Mouse (Mus musculus): ENCODE data around the gene Aqp3. TPM values are rescaled to one million over a fixed set of nuclear protein-coding genes. Genes with fewer than 3 reads are reported as not detected.

The Aqp3 gene
- polyA plus RNA-seq, 1 experiment from 2014 or later: 1.0 TPM

GRCm38 (mm10) chr4:41115793-41116192, 17.8 kb upstream of the Aqp3 start:
- 94% methylated on average over 15 of the region's 15 CpGs for WGBS
- ATAC-seq (replicated peaks; ENCODE audit: insufficient number of reproducible peaks, low FRiP score, low TSS enrichment, low read depth): no peak
- peaks cover 8% of the 10 kb centered on the region for H3K36me3 ChIP-seq (replicated peaks; ENCODE audit: control insufficient read depth, insufficient read depth, low read depth, low read length)

GRCm38 (mm10) chr4:41115074-41115473, 17.1 kb upstream of the Aqp3 start:
- Histone ChIP-seq H3K4me3 (ENCODE audit: low read depth, low read length) (no peak overlapping the region), H3K4me2 (ENCODE audit: low read depth, low read length) (no peak overlapping the region), H3K27me3 (ENCODE audit: control insufficient read depth, insufficient read depth, low read length) (no peaks in the 10 kb centered on the region), H3K36me3 (replicated peaks; ENCODE audit: control insufficient read depth, insufficient read depth, low read depth, low read length) (peaks cover 8% of the 10 kb centered on the region), H3K27ac (replicated peaks; ENCODE audit: low read depth, low read length) (no peak overlapping the region), H3K9ac (replicated peaks; ENCODE audit: low read length) (no peak overlapping the region), H3K9me3 (replicated peaks; ENCODE audit: control insufficient read depth, low read length) (no peaks in the 10 kb centered on the region), H3K4me1 (ENCODE audit: control insufficient read depth, insufficient read depth, low read length) (no peaks in the 10 kb centered on the region)
- ATAC-seq (replicated peaks; ENCODE audit: insufficient number of reproducible peaks, low FRiP score, low TSS enrichment, low read depth) (no peak), DNase-seq (ENCODE audit: low spot score) (no peak)
- 48% methylated on average over 6 of the region's 6 CpGs for WGBS

More at GRCm38 (mm10) chr4:41115793-41116192, 17.8 kb upstream of the Aqp3 start:
- no peak overlapping the region for H3K4me2 ChIP-seq (ENCODE audit: low read depth, low read length)
- H3K9me3 ChIP-seq (replicated peaks; ENCODE audit: control insufficient read depth, low read length): no peaks in the 10 kb centered on the region
- H3K9ac ChIP-seq (replicated peaks; ENCODE audit: low read length): no peak overlapping the region
- no peak overlapping the region for H3K27ac ChIP-seq (replicated peaks; ENCODE audit: low read depth, low read length)
- DNase-seq (ENCODE audit: low spot score): no peak
- no peak overlapping the region for H3K4me3 ChIP-seq (ENCODE audit: low read depth, low read length)
- H3K4me1 ChIP-seq (ENCODE audit: control insufficient read depth, insufficient read depth, low read length): no peaks in the 10 kb centered on the region
- H3K27me3 ChIP-seq (ENCODE audit: control insufficient read depth, insufficient read depth, low read length): no peaks in the 10 kb centered on the region

- 43% methylated on average over 9 of the region's 9 CpGs for WGBS
Measured at GRCm38 (mm10) chr4:41114358-41115070, 16.5 kb upstream of the Aqp3 start.

GRCm38 (mm10) chr4:41108717-41109425, 10.9 kb upstream of the Aqp3 start:
- ATAC-seq (replicated peaks; ENCODE audit: insufficient number of reproducible peaks, low FRiP score, low TSS enrichment, low read depth): no peak
- H3K4me1 ChIP-seq (ENCODE audit: control insufficient read depth, insufficient read depth, low read length): no peaks in the 10 kb centered on the region
- no peak overlapping the region for H3K4me3 ChIP-seq (ENCODE audit: low read depth, low read length)
- no peak overlapping the region for H3K27ac ChIP-seq (replicated peaks; ENCODE audit: low read depth, low read length)
- WGBS: 81% methylated on average over 10 of the region's 10 CpGs
- H3K27me3 ChIP-seq (ENCODE audit: control insufficient read depth, insufficient read depth, low read length): no peaks in the 10 kb centered on the region
- H3K4me2 ChIP-seq (ENCODE audit: low read depth, low read length): no peak overlapping the region
- no peak for DNase-seq (ENCODE audit: low spot score)
- no peaks in the 10 kb centered on the region for H3K36me3 ChIP-seq (replicated peaks; ENCODE audit: control insufficient read depth, insufficient read depth, low read depth, low read length)
- no peak overlapping the region for H3K9ac ChIP-seq (replicated peaks; ENCODE audit: low read length)
- H3K9me3 ChIP-seq (replicated peaks; ENCODE audit: control insufficient read depth, low read length): no peaks in the 10 kb centered on the region

More at GRCm38 (mm10) chr4:41114358-41115070, 16.5 kb upstream of the Aqp3 start:
- H3K4me1 ChIP-seq (ENCODE audit: control insufficient read depth, insufficient read depth, low read length): no peaks in the 10 kb centered on the region
- H3K36me3 ChIP-seq (replicated peaks; ENCODE audit: control insufficient read depth, insufficient read depth, low read depth, low read length): peaks cover 5% of the 10 kb centered on the region
- no peaks in the 10 kb centered on the region for H3K9me3 ChIP-seq (replicated peaks; ENCODE audit: control insufficient read depth, low read length)
- ATAC-seq (replicated peaks; ENCODE audit: insufficient number of reproducible peaks, low FRiP score, low TSS enrichment, low read depth): no peak
- H3K9ac ChIP-seq (replicated peaks; ENCODE audit: low read length): no peak overlapping the region
- DNase-seq (ENCODE audit: low spot score): no peak
- no peak overlapping the region for H3K4me2 ChIP-seq (ENCODE audit: low read depth, low read length)
- no peaks in the 10 kb centered on the region for H3K27me3 ChIP-seq (ENCODE audit: control insufficient read depth, insufficient read depth, low read length)
- H3K4me3 ChIP-seq (ENCODE audit: low read depth, low read length): no peak overlapping the region
- H3K27ac ChIP-seq (replicated peaks; ENCODE audit: low read depth, low read length): no peak overlapping the region

- 74% methylated on average over 4 of the region's 4 CpGs for WGBS
- no peak for DNase-seq (ENCODE audit: low spot score)
- ATAC-seq (replicated peaks; ENCODE audit: insufficient number of reproducible peaks, low FRiP score, low TSS enrichment, low read depth): no peak
Measured at GRCm38 (mm10) chr4:41107440-41107839, 9.5 kb upstream of the Aqp3 start.

GRCm38 (mm10) chr4:41102901-41103300, 4.9 kb upstream of the Aqp3 start:
- DNase-seq (ENCODE audit: low spot score): no peak
- ATAC-seq (replicated peaks; ENCODE audit: insufficient number of reproducible peaks, low FRiP score, low TSS enrichment, low read depth): no peak
- Histone ChIP-seq H3K4me2 (ENCODE audit: low read depth, low read length) (no peak overlapping the region), H3K4me1 (ENCODE audit: control insufficient read depth, insufficient read depth, low read length) (no peaks in the 10 kb centered on the region; the same call in 1 of the 2 replicates), H3K4me3 (ENCODE audit: low read depth, low read length) (no peak overlapping the region), H3K36me3 (replicated peaks; ENCODE audit: control insufficient read depth, insufficient read depth, low read depth, low read length) (no peaks in the 10 kb centered on the region), H3K9me3 (replicated peaks; ENCODE audit: control insufficient read depth, low read length) (no peaks in the 10 kb centered on the region), H3K27ac (replicated peaks; ENCODE audit: low read depth, low read length) (no peak overlapping the region), H3K27me3 (ENCODE audit: control insufficient read depth, insufficient read depth, low read length) (peaks cover 5% of the 10 kb centered on the region), H3K9ac (replicated peaks; ENCODE audit: low read length) (no peak overlapping the region)

More at GRCm38 (mm10) chr4:41107440-41107839, 9.5 kb upstream of the Aqp3 start:
- H3K27me3 ChIP-seq (ENCODE audit: control insufficient read depth, insufficient read depth, low read length): no peaks in the 10 kb centered on the region
- no peaks in the 10 kb centered on the region for H3K9me3 ChIP-seq (replicated peaks; ENCODE audit: control insufficient read depth, low read length)
- H3K4me3 ChIP-seq (ENCODE audit: low read depth, low read length): no peak overlapping the region
- H3K4me2 ChIP-seq (ENCODE audit: low read depth, low read length): no peak overlapping the region
- no peak overlapping the region for H3K9ac ChIP-seq (replicated peaks; ENCODE audit: low read length)
- H3K27ac ChIP-seq (replicated peaks; ENCODE audit: low read depth, low read length): no peak overlapping the region
- no peaks in the 10 kb centered on the region for H3K4me1 ChIP-seq (ENCODE audit: control insufficient read depth, insufficient read depth, low read length)
- no peaks in the 10 kb centered on the region for H3K36me3 ChIP-seq (replicated peaks; ENCODE audit: control insufficient read depth, insufficient read depth, low read depth, low read length)

GRCm38 (mm10) chr4:41100986-41101385, 3.0 kb upstream of the Aqp3 start:
- DNase-seq (ENCODE audit: low spot score): no peak
- H3K4me1 ChIP-seq (ENCODE audit: control insufficient read depth, insufficient read depth, low read length): no peaks in the 10 kb centered on the region; the same call in 1 of the 2 replicates
- no peaks in the 10 kb centered on the region for H3K9me3 ChIP-seq (replicated peaks; ENCODE audit: control insufficient read depth, low read length)
- H3K27ac ChIP-seq (replicated peaks; ENCODE audit: low read depth, low read length): no peak overlapping the region
- WGBS: 32% methylated on average over 1 of the region's 1 CpGs
- no peaks in the 10 kb centered on the region for H3K36me3 ChIP-seq (replicated peaks; ENCODE audit: control insufficient read depth, insufficient read depth, low read depth, low read length)
- peaks cover 18% of the 10 kb centered on the region for H3K27me3 ChIP-seq (ENCODE audit: control insufficient read depth, insufficient read depth, low read length)
- H3K4me3 ChIP-seq (ENCODE audit: low read depth, low read length): no peak overlapping the region
- no peak for ATAC-seq (replicated peaks; ENCODE audit: insufficient number of reproducible peaks, low FRiP score, low TSS enrichment, low read depth)
- H3K4me2 ChIP-seq (ENCODE audit: low read depth, low read length): no peak overlapping the region
- no peak overlapping the region for H3K9ac ChIP-seq (replicated peaks; ENCODE audit: low read length)

GRCm38 (mm10) chr4:41098577-41098951, 581 bp upstream of the Aqp3 start:
- Histone ChIP-seq H3K4me2 (ENCODE audit: low read depth, low read length) (peak overlapping the region; percentile 91), H3K36me3 (replicated peaks; ENCODE audit: control insufficient read depth, insufficient read depth, low read depth, low read length) (no peaks in the 10 kb centered on the region), H3K4me3 (ENCODE audit: low read depth, low read length) (no peak overlapping the region; the same call in 1 of the 2 replicates), H3K27ac (replicated peaks; ENCODE audit: low read depth, low read length) (no peak overlapping the region), H3K27me3 (ENCODE audit: control insufficient read depth, insufficient read depth, low read length) (peaks cover 18% of the 10 kb centered on the region), H3K4me1 (ENCODE audit: control insufficient read depth, insufficient read depth, low read length) (no peaks in the 10 kb centered on the region; the same call in 1 of the 2 replicates), H3K9ac (replicated peaks; ENCODE audit: low read length) (no peak overlapping the region), H3K9me3 (replicated peaks; ENCODE audit: control insufficient read depth, low read length) (no peaks in the 10 kb centered on the region)
- ATAC-seq (replicated peaks; ENCODE audit: insufficient number of reproducible peaks, low FRiP score, low TSS enrichment, low read depth): 0 out of 2 replicates have a peak, but pooled peaks have one; percentile 10
- 13% methylated on average over 11 of the region's 11 CpGs for WGBS
- peak; percentile 12 for DNase-seq (ENCODE audit: low spot score)

Data from embryonic facial prominence, embryonic 11.5 days (tissue).